Mouse (Mus musculus): Measurements from ENCODE around the gene St3gal3.
A peak's percentile ranks its signal among the peaks of the same experiment; 100 is the strongest.

Gene St3gal3

GRCm38 (mm10) chr4:117918261-117918660 is 216.5 kb downstream of the St3gal3 start:
- DNase-seq: no peak

DNA sequence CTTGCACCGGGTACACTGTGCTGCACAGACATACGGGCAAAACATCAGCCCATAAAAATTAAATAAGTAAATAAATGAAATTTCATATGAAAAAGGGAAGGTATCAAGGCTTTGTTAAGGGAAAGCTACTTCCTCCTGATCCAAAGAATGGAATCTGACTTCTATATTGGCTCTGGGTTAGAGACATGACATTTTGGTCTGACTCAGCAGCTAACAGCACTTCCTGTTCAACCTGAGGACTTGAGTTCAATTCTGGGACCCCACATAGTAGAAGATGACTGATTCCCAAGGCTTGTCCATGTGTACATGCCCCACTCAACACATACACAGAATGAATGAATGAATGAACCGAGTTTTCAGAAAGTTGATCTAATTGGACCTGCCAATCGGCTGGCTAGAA is 216.9 kb downstream of the St3gal3 start:
- no peak for DNase-seq

DNA sequence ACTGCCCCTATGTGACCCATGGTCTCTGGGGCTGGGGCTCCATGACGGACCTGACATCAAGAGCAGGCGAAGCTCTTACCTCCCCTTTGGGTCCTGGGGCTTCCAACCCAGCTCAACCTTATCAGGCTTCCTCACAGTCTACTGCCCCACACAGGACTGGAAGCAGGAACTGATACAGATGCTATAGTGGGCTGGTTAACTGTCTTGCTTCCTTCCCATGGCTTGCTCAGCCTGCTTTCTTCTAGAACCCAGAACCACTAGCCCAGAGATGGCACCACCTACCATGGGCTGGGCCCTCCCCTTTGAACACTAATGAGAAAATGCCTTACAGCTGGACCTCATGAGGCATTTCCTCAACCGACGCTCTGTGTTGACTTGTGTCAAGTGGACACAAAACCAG is 217.3 kb downstream of the St3gal3 start:
- DNase-seq: no peak

DNA sequence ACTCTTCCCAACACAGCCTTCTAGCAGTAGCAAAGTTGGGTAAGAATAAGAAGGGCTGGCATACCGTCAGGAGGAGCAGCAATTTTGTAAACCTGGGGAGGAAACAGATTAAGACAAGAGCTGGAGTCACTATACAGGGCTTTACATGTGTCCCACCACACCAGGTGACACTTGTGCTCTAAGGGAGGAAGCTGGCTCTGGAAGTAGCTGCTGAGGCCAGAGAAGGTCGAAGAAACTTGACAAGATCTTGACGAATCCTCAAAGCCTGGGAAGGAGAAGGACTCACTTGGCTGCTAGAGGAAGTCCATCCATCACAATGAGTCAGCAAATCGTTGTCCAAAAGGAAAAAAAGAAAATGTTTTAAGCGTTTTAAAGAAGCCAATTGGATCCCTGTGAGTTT is 218.3 kb downstream of the St3gal3 start:
- no peak for DNase-seq

DNA sequence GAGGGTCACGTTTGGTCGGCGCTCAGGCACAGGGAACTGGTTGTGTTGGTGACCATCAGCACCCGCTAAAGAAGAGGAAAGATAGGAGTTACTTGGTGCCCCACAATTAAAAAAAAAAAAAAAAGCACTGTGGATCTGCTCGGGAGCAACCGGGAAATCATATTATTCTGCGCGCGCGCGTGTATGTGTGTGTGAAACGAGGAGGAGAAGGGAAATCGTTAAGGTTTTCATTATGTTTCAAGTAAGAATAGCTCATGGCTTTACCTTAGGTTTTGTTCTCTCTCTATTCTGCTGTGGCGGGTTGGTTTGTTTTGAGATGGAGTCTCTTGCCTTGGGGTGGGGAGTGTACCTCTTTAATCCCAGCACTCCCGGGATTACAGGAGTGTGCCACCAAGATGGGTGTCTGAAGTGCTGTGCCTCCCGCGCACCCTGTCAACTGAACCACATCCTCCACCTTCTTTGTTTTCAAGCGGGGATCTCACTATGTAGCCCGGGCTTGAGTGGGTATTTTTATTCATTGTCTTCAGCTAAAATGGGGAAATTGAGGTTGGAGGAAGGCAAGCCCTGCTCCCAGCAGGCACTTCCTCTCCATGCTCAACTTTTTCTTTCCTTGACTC is 219.1 kb downstream of the St3gal3 start:
- no peak for DNase-seq

DNA sequence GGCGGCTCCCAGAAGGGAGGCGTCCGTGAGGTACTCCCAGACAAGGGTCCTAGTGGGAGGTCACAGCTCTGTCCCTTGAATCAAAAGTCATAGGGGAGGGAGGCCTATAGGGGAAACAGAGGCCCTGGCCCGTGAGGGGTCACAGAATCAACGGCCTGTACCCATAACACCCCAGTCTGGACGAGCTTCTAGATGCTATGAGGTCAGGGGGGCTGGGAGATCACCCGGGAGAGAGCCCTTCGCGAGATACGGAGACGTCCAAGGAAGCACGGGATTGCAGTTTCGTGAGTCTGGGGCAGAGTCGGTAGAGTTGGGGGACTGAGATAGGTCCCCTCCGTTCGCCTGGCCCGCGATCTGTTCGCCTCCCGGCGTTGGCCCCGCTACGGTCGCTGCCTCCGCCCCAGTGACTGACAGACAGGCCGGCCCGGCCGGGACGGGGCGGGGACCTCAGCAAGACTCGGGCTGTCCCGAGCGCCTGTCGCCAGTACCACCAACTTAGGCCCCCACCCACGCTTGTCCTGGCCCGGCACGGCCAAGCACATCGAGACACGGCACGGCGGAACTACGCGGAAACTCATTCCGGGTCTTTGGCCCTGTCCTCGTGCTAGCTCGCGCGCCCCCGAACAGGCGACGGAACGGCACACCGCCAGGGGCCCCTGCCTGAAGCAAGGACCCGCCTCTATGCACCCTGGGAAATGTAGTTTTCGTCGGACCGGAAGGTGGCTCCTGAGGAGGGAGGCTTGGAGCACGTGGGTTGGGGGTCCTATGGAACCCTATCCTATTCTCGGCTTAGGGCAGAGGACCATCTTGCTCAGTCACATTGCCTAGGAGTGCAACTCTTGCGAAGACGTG is 219.9 kb downstream of the St3gal3 start, which contains the start of gene Ipo13:
Gene Ipo13, minus strand, starts transcription at position 409 of the 852 bp plus-strand sequence.
- DNase-seq: peak; percentile 84

- no peak for DNase-seq
These were observed 220.7 kb downstream of the St3gal3 start for GRCm38 (mm10) chr4:117914031-117914430.

DNA sequence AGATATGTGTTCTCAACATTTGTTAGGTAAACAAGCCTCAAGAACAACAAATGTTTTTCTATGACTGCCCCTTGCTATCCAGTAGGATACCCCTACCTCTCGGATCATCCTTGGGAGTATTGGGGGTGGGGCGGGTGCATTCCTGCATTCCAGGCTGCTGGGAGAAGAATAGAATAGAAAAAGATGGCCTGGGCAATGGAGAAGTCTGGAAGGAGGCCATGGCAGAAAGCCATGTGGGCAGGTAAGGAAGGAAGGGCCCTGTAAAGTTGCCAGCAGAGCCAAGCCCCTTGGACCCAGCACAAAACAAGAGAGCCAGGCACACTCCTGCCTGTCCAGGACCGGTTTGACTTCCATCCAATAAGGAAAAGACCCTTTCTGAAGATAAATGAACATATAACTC is 221.3 kb downstream of the St3gal3 start:
- no peak for DNase-seq

DNA sequence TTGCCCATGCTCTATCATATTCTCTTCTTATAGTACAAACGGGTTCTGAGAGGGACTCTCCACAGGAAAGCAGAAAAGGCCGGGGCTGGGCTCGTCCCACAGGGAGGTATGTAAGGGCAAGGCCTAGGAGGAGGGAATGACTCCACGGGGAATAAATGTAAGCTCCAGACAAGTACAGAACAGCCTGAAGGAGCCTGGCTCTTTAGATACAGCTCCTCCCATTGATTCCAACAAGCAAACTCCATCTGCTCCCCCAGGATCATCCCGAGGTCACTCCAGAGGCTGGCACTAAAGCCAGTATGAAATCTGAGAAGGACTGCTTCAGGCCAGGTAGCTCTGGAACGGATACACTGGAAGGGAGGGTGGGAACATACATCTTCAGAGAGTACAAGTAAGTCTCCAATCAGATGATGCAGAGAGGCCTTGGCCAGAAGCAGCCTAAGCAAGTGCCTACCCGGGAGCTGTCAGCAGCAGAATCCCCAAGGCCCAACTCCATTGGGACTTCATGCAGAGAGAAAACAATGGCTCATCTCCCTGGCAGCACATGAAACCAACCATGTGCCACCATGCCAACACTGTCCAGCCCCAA is 221.9 kb downstream of the St3gal3 start:
- no peak for DNase-seq

DNA sequence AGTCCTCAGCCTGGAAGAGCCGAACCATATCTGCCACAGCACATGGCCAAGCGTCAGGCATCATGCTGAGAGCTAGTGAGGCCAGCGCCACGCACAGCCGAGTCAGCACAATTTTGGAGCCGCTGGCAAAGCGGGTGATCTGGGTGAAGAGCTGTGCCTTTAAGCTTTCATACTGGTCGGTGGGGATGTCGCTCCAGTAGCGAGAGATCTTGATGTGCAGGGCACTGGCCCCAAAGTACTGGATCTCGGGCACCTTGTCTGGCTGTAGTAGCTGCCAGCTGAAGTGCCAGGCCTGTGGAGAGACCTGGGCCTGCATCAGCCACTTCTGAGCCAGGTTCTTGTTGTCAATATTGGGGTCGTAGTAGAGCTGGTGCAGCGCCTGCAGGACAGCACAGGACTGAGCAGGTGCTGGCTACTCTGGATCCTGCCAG is 222.6 kb downstream of the St3gal3 start:
- no peak for DNase-seq

- DNase-seq: no peak
These were observed 225.8 kb downstream of the St3gal3 start for GRCm38 (mm10) chr4:117908834-117909453.

GRCm38 (mm10) chr4:117906196-117906595 is 228.5 kb downstream of the St3gal3 start:
- no peak for DNase-seq

GRCm38 (mm10) chr4:117904761-117905160 is 230.0 kb downstream of the St3gal3 start:
- DNase-seq: no peak

DNA sequence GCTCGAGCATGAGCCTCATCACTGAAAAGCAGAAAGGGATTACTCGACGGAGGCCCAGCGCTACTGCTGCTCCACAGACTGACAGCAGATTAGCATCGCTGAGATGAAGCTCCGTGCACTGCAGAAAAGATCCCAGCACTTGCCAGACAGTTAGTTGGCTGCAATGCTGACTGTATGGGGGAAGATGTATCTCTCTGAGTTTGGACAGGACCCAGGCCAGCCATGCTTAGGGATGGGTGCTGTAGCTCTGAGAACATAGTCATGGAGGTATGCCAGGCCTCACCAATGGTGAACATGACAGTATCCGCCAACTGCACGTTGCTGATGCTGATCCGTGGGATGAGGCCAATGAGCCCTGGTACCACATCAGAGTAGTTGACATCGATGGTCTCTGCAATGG is 230.6 kb downstream of the St3gal3 start:
- DNase-seq: no peak

- DNase-seq: no peak
These were observed 236.6 kb downstream of the St3gal3 start for GRCm38 (mm10) chr4:117898111-117898510.

- DNase-seq: no peak
These were observed 238.7 kb downstream of the St3gal3 start for GRCm38 (mm10) chr4:117896031-117896430.

DNA sequence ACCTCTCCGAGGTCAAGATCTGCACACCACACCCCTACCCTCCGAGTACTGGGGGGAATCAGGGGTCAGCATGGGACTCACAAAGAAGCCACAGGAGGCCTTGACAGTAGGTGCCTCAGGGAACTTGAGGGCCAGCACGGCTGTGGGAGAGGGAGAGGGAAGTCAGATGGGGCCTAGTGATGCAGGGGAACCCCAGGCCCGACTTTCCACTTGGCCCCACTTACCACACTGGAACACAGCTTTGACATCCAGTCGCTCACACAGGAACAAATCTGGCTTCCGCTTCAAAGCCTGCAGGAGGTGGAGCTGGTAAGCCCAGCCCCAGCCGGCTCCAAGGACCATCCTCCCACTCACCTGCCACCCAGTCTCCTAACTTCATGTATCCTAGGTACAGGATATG is 239.4 kb downstream of the St3gal3 start:
- DNase-seq: no peak

DNA sequence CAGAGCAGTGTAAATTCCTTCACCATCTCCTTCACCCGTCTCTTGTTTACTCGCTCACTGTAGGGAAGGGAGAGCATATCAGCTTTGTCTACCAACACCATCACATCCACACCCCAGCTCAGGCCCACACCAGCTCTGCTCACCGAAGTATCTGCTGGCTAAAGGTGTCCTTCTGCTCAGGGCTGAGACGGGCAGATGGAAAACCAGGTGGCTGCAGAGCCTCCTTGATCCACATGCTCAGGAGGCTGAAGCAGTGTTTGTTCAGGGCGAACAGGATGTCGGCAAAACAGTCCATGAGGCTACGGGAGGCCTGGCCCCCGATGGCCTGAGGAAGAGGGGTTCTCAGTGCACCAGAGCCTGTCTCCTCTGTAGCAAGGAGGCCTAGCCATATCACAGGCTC is 240.1 kb downstream of the St3gal3 start:
- no peak for DNase-seq

- no peak for DNase-seq
These were observed 241.3 kb downstream of the St3gal3 start for GRCm38 (mm10) chr4:117893376-117893775.

DNA sequence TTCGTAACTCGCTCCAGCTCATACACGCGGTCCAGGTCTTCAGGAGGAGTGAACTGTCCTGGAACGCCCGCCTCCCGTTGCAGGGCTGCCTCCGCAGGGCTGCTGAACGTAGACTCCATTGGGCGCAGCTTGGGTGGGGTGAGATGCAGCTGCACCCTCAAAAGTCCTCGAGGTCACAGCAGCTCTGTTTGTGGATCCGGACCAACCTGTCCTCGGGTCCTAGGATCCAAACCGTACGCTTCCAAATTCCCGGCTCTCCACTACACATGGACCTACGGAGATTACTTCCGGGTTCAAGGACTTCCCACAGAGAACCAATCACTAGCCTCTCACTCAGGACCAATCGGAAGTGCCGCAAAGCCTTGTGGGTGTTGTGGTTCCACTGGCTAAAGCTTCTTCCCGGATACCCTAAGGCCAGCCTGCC is 243.0 kb downstream of the St3gal3 start, which contains the start of gene Dph2:
Gene Dph2, minus strand, starts transcription at position 295 of the 424 bp plus-strand sequence.
- DNase-seq: peak; percentile 68

DNA sequence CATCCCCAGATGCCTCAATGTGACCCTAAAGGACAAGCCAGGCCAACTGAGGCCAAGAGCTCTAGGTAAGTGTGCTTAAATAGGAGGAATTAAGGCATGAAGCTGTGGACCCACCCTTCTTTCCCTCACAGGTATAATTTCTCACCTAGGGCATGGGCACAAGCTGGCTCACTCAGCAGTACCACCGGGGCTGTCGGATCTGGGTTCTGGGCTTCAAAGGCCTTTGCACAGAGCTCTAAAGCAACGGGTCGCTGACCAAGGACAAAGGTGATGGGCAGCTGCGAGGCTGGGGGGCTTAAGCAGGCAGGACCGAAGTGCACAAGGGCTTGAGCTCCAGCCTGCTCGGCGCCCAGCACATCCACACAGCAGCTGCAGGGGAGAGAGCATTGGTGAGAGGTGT is 244.0 kb downstream of the St3gal3 start:
- no peak for DNase-seq

GRCm38 (mm10) chr4:117890031-117890430 is 244.7 kb downstream of the St3gal3 start:
- DNase-seq: no peak

DNA sequence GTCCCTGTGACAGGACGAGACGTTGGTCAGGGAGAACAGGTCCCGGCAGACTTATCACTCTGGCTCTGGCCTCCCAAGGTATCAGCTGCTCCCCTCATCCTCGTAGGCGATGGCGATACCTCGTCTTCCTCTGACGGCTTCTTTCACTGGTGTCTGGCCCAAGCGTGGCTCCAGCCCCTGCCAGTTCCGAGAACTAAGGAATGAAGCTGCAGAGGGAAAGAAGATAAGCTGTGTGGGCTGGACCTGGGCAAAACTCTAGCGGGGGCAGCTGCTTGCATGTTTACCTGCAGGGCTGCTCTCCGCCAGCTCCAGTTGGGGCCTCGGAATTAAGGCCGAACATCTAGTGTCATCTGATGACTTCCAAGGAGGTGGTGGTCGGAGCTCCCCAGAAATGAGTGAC is 245.2 kb downstream of the St3gal3 start:
- DNase-seq: no peak
